Mouse (Mus musculus) spleen, postnatal 4 days (tissue): ENCODE results near the gene Mul1.

Source experiments
- DNase-seq, 2 experiments: peaks; one replicate each; pipeline ENCODE4 v3.0.0; 2022; ENCODE audit warnings: low spot score in 2 of 2

The Mul1 gene

GRCm38 (mm10) chr4:138460910-138461309 lies 26.4 kb downstream of the Mul1 start:
- DNase-seq, result no peak

GRCm38 (mm10) chr4:138461471-138461870 lies 27.0 kb downstream of the Mul1 start:
- DNase-seq, result no peak

GRCm38 (mm10) chr4:138462971-138463831 lies 28.7 kb downstream of the Mul1 start:
- no peak for DNase-seq

GRCm38 (mm10) chr4:138463832-138464487 lies 29.5 kb downstream of the Mul1 start:
- peak; percentile 59 to 73 for DNase-seq

GRCm38 (mm10) chr4:138464667-138465353 lies 30.3 kb downstream of the Mul1 start:
- no peak for DNase-seq

- no peak for DNase-seq
These were observed 31.0 kb downstream of the Mul1 start for GRCm38 (mm10) chr4:138465446-138465845.

- no peak for DNase-seq
These were observed 32.2 kb downstream of the Mul1 start for GRCm38 (mm10) chr4:138466690-138467089.

GRCm38 (mm10) chr4:138467451-138467850 lies 33.0 kb downstream of the Mul1 start:
- DNase-seq, result no peak

GRCm38 (mm10) chr4:138469080-138469479 lies 34.6 kb downstream of the Mul1 start:
- DNase-seq, result no peak

- DNase-seq, result no peak
These were observed 36.8 kb downstream of the Mul1 start for GRCm38 (mm10) chr4:138471241-138471640.

GRCm38 (mm10) chr4:138479595-138479994 lies 45.1 kb downstream of the Mul1 start:
- DNase-seq, result no peak

- no peak for DNase-seq
These were observed 46.5 kb downstream of the Mul1 start for GRCm38 (mm10) chr4:138480962-138481361.

- DNase-seq, result no peak
These were observed 48.2 kb downstream of the Mul1 start for GRCm38 (mm10) chr4:138482721-138483120.

GRCm38 (mm10) chr4:138488241-138488640 lies 53.8 kb downstream of the Mul1 start:
- no peak for DNase-seq

- DNase-seq, result no peak
These were observed 56.6 kb downstream of the Mul1 start for GRCm38 (mm10) chr4:138491088-138491487.
